Mouse (Mus musculus) adrenal gland, postnatal 14 days (tissue): ENCODE results near the gene Manba. TPM values are rescaled to one million over a fixed set of nuclear protein-coding genes. Genes with fewer than 3 reads are reported as not detected.
A peak's percentile ranks its signal among the peaks of the same experiment; 100 is the strongest.

Source experiments
- DNase-seq: peaks from one replicate; pipeline ENCODE4 v3.0.0; 2021; ENCODE audit warnings: mixed read lengths
- total RNA-seq: library from RNA; stranded (reverse); gene quantifications from 2 replicates; pipeline ENCODE4 v1.2.3, GENCODE M21; 2021

Gene Manba
- total RNA-seq, 1 experiment from 2014 or later, result 16.2 TPM

GRCm38 (mm10) chr3:135529670-135530069, 44.3 kb downstream of the Manba start:
- DNase-seq, result no peak

DNA sequence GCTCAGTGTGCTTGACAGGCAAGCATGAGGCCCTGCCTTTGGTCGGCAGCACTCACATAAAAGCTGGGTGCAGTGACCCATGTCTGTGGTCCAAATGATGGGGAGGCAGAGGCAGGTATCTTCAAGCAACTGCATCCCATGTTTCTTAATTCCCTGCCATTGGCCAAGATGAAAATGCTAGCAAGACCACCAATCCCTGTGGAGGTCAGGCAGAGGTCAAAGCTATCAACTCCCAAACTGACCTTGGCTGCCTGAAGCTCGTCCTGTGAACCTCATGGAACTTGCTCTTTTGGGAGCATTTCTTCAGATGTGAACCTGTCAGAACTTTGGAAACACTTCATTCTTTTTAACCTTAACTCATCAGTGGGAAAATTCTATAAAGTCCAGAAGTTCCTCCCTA, 46.4 kb downstream of the Manba start:
- DNase-seq, result no peak

DNA sequence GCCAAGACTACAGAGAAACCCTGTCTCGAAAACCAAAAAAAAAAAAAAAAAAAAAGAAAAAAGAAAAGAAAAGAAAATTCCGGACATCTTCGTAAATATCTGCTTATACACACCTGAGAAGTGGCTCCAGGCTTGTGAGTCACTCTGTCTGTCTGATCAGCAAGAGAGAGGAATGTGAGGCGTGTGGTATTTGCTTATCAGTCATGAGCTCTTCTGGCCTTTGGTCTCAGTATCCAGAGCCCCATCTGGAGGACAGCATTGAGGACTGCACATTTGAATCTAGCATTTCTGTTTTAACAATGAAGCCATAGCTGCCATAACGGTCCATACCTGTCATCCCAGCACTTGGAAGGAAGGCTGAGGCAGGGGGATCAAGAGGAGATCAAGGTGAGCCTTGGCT, 48.7 kb downstream of the Manba start:
- no peak for DNase-seq

- no peak for DNase-seq
Measured at GRCm38 (mm10) chr3:135546212-135546923, 61.0 kb downstream of the Manba start.

- DNase-seq, result no peak
Measured at GRCm38 (mm10) chr3:135547298-135547697, 61.9 kb downstream of the Manba start.

- no peak for DNase-seq
Measured at GRCm38 (mm10) chr3:135552874-135553273, 67.5 kb downstream of the Manba start.

DNA sequence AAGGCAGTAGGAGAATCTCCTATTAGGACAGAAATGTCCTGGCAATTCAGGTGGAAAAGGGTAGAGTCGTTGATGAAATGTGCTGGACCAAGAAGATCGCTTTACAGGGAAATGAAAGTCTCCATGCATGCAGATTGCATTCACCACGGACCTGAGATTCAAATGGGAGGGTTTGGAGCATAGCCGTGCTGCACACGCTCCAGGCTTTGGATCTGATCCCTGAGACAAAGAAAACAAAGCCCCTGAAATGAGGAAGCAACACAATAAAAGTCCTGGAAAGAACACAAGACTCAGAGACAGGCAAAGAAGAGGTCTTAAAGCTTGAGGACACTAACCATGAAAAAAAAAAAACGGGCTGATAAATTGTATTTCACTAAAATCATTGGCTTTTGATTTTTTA, 69.8 kb downstream of the Manba start:
- DNase-seq, result no peak

- no peak for DNase-seq
Measured at GRCm38 (mm10) chr3:135556052-135556587, 70.7 kb downstream of the Manba start.

DNA sequence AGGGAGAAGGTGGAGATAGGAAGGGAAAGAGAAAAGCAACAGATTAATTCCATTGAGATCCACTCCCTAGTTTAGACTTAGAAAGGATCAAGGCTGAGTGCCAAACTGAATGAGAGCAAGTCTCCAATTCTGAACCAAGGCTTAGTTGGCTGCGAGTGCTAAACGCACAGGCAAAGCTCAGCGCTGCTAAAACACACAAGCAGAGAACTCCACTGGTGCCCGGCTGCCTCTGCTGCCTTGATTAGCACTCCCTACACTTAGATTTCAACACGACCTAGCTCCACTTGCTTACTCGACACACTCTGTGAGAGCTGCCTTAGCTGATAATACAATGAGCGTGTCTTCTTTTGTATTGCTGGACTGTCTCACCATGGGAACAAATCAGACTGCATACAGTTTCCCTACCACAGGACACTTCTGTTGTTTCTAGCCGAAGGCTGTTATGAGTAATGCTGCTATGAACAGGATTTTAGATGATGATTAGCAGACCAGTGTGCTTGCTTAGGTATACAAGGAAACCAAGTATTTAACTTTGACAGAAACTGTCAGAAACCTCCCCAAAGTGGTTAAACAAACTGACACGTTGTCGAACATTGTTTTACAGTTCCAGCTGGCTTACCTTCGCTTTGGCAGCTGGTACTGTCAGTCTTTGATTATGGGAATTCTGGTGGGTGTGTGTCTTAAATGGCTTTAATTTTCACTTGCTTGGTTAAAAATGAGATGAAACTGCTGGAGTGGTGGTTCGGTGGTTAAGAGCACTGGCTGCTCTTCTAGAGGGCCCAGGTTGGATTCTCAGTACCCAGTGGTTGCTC, 71.6 kb downstream of the Manba start:
- DNase-seq, result no peak

- DNase-seq, result no peak
Measured at GRCm38 (mm10) chr3:135562036-135562435, 76.6 kb downstream of the Manba start.

GRCm38 (mm10) chr3:135563163-135563689, 77.8 kb downstream of the Manba start:
- DNase-seq, result no peak

GRCm38 (mm10) chr3:135564706-135565105, 79.3 kb downstream of the Manba start:
- peak; percentile 61 for DNase-seq

DNA sequence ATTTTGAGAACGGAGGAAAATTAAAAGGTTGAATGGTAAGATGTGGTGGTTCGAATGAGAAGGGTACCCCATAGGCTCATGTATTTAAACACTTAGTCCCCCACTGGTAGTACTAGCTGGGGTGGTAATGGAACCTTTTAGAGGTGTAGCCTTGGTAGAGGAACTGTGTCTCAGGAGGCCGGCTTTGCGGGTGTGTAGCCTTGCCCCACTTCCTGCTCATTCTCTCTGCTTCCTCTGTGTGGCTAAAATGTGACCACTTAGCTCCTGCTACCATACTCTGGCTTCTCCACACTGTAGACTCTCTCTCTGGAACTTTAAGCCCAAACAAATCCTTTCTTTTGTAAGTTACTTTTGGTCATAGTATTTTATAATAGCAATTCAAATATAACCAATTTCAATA, 79.9 kb downstream of the Manba start:
- DNase-seq, result no peak

DNA sequence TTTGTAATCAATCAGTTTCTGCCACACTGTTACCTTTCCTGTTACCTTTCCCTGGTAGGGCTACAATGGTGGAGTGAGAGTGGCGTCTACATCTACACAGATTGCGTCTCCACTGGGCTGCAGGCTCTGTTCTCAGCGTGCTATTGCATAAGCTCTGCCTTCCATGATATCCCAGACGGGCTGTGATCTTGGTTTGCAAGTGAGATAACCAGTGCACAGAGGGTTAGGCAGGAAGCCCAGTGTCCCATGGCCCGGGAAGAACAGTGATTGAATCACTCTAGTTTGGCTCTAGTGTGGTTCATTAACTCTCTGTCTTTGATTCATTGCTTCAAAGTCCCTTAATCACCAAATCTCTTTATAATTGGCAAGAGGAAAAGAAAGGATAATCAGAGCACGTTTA, 82.5 kb downstream of the Manba start:
- no peak for DNase-seq

DNA sequence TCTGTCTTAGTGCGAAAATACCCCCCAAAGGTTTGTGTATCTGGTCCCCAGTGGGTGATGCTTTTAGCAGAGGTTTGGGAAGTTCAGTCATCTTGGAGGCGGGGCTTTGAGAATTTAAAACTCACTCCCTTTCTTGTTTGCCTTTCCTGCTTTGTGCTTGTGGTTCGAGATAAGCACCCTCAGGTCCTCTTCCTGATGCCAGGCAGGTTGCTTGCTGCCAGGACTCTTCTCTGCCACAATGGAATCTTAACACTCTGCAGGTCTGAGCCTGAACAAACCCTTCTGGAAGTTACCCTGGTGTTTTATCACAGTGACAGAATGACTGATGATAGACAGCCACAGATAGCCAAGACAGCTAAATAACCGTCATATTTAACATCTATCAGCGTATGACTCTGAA, 83.2 kb downstream of the Manba start:
- no peak for DNase-seq

GRCm38 (mm10) chr3:135571540-135571939, 86.1 kb downstream of the Manba start:
- DNase-seq, result no peak

- no peak for DNase-seq
Measured at GRCm38 (mm10) chr3:135573051-135573450, 87.6 kb downstream of the Manba start.

GRCm38 (mm10) chr3:135575126-135575525, 89.7 kb downstream of the Manba start:
- DNase-seq, result peak; percentile 52

DNA sequence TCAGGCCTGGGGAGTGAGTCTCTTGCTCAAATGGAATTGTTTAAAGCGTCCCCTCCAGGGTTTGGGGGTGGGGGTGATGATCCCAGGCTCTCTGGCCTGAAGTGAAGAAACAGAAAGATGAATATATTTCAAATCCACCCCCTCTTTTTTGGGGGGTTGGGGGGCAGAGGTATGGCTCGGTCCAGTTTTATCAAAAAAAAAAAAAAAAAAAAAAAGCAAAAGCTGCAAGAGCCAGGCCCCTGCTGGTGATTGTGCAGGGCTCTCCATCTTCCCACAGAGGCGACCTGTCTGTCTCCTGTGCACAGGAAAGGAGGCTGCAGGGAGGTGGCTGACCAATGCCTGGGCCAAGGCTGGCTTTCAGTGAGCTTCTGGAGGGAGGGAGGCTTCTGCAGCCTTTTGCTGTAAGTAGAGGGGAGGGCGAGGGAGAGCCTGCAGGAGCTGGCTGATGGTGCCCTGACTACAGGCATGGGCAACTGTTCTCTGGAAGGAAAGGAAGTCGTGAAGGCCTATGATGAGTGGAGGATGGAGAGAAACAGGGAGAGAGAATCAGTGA, 93.3 kb downstream of the Manba start:
- no peak for DNase-seq

DNA sequence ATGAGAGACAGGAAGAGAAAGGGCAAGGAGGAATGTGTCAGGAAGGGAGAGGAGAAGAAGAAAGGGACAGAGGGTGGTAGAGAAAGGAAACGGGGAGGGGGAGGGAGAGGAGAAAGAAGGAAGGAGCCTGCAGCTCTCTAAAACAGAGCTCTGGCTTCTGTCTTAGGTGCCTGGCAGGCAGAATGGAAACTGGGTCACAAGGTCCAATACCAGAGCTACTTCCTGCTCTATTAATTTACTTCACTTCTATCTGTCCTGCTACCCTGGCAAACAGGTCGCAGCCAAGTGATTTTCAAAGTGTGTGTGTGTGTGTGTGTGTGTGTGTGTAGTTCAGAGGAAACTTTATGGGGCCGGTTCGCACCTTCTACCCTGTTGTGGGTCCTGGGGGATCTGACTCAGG, 93.8 kb downstream of the Manba start:
- no peak for DNase-seq

GRCm38 (mm10) chr3:135580439-135581275, 95.2 kb downstream of the Manba start:
- no peak for DNase-seq

GRCm38 (mm10) chr3:135581606-135582117, 96.3 kb downstream of the Manba start:
- DNase-seq, result peak; percentile 33
